Mouse (Mus musculus) gastrocnemius, postnatal 10 days (tissue): ENCODE measurements around the gene Plek. TPM values are rescaled to one million over a fixed set of nuclear protein-coding genes. Genes with fewer than 3 reads are reported as not detected.

Experiments used
- DNase-seq: peaks from one replicate; pipeline ENCODE4 v3.0.0; 2021; ENCODE audit warnings: mixed read lengths
- total RNA-seq, 2 experiments: library from RNA; stranded (reverse); gene quantifications; 2 replicates each; pipeline ENCODE4 v1.2.3; 2021

The Plek gene
- total RNA-seq, 2 experiments from 2014 or later = 1.9 to 3.2 TPM

- no peak for DNase-seq
Observed at GRCm38 (mm10) chr11:16950226-16950975, 101.8 kb downstream of the Plek start.

- peak; percentile 51 for DNase-seq
Observed at GRCm38 (mm10) chr11:16948756-16949155, 103.4 kb downstream of the Plek start.

GRCm38 (mm10) chr11:16943016-16943415, 109.2 kb downstream of the Plek start:
- no peak for DNase-seq

GRCm38 (mm10) chr11:16941973-16942452, 110.2 kb downstream of the Plek start:
- no peak for DNase-seq

- DNase-seq = no peak
Observed at GRCm38 (mm10) chr11:16941103-16941793, 110.9 kb downstream of the Plek start.

- peak; percentile 17 for DNase-seq
Observed at GRCm38 (mm10) chr11:16935577-16936236, 116.5 kb downstream of the Plek start.

GRCm38 (mm10) chr11:16932159-16932558, 120.0 kb downstream of the Plek start:
- no peak for DNase-seq

Other genes starting within 250 kb of the Plek start
- gene Fbxo48, start 101.0 kb downstream of the Plek start, total RNA-seq = 1 to 10 TPM in 1 of 2 experiments, under 1 TPM in 1; 0.89 to 1.1 TPM
- 10 to 100 TPM in 1 of 2 experiments, 1 to 10 TPM in 1; 8.9 to 12.5 TPM for gene Cnrip1, start 795 bp downstream of the Plek start, total RNA-seq
- gene Ppp3r1, start 106.9 kb upstream of the Plek start, total RNA-seq = 100 to 1,000 TPM; 177 to 186 TPM
- gene Wdr92, start 129.7 kb upstream of the Plek start, total RNA-seq = 1 to 10 TPM; 6.5 to 7.4 TPM
- 10 to 100 TPM; 41.6 to 47.9 TPM for gene Pno1, start 159.2 kb upstream of the Plek start, total RNA-seq
- gene C1d, start 205.2 kb upstream of the Plek start, total RNA-seq = 10 to 100 TPM; 43.7 to 45.8 TPM